Mouse (Mus musculus): ENCODE data around the gene Golga4. TPM values are rescaled to one million over a fixed set of nuclear protein-coding genes. Genes with fewer than 3 reads are reported as not detected.

Gene Golga4
- total RNA-seq, 2 experiments from 2014 or later, result 80.3 to 88.2 TPM

DNA sequence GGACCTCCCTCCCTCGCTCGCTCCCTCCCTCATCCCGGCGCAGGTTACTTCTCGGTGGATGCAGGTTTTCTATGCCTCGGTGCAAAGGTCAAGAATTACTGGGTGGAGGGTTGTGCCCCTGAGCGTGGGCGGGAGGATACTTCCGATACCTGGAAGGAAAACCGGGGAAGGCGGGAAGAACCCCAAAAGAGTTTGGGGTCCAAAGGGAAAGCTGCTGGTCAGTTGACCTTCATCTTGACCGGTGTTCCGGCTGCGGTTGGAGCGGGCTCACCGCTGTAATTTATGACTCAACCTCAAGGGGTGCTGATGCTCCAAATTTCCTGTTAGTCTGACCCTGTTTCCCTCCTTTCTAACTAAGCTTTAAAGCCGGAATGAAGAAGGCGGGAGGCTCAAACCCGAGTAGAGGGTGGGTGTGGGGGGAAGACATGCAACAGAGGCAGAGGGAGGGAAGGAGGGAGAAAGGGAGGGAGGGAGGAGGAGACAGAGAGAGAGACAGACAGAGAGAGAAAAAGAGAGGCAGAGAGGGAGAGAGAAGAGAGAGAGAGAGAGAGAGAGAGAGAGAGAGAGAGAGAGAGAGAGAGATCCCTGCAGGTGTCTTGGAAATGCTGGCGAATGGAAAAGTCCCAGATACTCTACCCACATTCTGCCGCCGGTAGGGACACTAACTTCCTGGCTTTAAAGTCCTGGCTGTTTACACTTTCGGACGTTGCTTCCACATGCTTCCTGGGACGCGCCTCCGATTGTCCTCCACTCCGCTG, 17.8 kb upstream of the Golga4 start:
- no peak for DNase-seq (ENCODE audit: low spot score in 2 of 2)
- intact Hi-C loops (cut with DNase I), result loop anchor here (2.0 kb wide), 1 partner anchor 436 kb away; no protein-coding TSS in a partner anchor

DNA sequence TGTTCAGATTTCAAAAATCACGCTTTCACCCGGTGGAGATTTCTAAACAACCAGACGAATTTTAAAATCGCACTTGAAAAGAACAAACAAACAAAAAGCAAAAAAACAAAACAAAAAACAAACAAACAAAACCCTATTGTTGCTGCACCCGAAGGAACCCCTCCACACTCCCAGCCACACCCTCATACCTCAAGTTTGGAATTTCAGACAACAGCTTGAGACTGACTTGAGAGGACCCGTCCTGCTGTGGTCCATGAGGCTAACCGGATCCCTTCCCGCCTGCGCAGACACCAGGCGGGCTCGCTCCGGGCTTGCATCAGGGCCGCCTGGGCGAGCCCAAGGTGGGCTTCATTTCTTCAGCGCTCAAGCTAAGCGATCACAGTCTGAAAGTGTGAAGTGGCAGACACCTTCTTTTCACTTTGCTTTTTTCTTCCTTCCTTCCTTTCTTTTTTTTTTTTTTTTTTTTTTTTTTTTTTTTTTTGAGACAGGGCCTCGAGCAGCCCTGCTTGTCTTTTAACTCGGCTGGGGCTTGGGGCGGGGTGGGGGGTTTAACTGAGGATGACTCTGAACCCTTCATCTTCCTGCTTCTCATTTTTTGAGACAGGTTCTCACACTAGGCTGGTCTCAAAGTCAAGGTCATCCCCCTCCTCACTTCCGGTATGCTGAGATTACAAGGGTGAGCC, 17.0 kb upstream of the Golga4 start:
- no peak for DNase-seq (ENCODE audit: low spot score in 2 of 2)

DNA sequence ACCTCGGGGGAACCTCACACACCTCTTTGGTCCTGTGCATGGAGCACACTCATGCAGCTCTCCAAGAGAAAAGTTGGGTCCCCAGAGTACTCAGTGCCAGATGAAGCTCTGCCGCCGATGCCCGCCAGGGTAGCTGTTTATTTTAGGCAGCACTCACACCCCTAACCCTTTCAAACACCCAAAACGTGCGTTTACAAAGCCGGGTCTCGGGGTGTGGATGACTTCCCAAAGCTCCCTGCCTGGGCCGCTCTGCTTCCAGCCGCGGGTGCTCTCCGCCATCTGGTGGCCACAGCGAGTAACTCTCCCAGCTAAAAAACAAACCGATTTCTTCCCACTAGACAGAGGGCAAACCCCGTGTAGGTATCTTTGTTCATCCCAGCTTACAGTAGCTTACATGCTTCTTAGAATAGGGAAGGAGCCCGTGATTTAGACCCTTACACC, 16.5 kb upstream of the Golga4 start:
- peak; percentile 40 to 77 for DNase-seq (ENCODE audit: low spot score in 2 of 2)
- intact Hi-C loops (cut with DNase I), result loop anchor here (1.0 to 2.0 kb wide), 2 partner anchors 390 to 437 kb away; no protein-coding TSS in a partner anchor

More for the DNA sequence above, 17.0 kb upstream of the Golga4 start:
- intact Hi-C loops (cut with DNase I), result loop anchor here (1.0 to 2.0 kb wide), 2 partner anchors 390 to 436 kb away; no protein-coding TSS in a partner anchor

DNA sequence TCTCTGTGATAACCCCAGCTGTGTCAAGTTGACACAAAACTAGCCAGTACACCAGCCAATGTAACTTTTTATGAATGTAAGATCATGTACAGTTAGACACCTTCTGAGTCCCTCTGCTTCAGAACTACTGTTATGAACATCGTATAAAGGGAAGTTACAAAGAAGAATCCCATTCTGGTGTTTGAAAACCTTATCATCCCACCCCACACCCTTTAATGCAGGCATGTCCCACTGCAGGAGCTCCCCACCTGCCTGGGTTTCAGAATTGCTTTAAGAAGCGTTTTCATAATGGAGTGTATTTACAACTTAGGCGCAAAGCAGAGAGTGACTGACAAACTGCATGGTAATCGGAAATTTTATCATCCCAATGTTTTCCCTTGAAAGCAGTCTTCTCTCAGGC, 14.9 kb upstream of the Golga4 start:
- intact Hi-C loops (cut with DNase I), result no loop called here
- no peak for DNase-seq (ENCODE audit: low spot score in 2 of 2)

DNA sequence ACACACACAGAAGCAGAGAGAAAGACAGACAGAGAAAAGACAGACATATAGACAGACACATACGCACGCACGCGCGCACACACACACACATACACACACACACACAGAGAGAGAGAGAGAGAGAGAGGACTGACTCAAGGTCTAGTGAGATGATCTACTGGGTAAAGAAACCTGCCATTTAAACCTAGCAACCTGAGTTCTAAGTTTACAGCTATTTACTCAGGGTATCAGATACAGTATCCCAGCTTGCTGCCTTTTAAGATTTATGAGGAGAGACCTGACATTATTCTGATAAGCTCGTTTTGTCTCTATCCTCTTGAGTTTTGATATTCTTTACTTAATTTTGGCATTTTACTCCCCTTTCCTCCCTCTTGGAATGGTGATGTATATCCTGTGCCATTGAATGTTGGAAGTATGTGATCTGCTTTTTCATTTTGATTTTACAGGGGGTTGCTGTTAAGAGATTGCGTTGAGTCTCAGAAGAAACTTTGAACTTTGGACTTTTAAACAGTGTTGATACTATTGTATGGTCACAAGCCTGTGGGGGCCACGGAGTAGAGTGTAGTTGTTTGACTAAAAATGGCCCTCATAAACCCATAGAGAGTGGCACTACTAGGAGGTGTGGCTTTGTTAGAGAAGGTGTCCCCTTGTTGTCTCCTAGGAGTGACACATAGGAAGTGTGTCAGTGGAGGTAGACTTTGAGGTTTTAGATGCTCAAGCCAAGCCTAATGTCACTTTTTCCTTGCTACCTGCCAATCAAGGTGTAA, 13.0 kb upstream of the Golga4 start:
- DNase-seq (ENCODE audit: low spot score in 2 of 2), result no peak
- intact Hi-C loops (cut with DNase I), result no loop called here

DNA sequence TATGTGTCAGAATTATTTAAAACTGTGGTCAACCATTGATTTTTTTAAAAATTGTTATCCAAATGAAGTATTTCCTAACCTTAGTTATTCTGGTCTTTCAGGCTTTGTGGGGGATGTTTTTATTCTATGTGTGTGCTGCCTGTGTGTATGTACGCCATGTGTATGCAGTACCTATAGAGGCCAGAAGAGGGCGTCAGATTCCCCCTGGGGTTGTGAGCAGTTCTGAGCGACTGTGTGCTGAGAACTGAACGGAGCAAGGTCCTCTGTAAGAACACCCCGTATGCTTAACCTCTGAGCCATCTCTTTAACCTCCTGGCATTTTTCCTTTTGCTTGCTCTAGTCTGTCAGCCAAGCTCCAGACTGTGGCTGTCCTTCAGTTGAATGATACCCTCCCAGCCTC, 12.0 kb upstream of the Golga4 start:
- intact Hi-C loops (cut with DNase I), result no loop called here
- DNase-seq (ENCODE audit: low spot score in 2 of 2), result no peak

DNA sequence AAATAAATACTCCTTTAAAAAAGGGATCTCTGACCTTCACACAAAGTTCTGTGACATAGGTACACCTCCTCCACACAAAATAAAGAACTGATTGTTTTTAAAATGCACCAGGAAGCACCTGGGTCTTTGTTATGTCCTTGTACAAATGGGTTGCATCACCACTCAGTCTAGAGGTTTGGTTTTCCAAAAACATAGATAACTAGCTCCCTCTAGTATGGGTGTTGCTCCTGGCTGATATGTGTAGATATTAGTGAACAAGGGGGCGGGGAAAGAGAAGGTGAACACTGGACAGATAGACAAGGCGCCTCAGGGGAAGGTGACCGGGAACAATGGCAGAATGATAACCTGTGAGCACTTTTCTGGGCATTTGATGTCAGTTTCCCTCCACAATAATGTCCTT, 10.1 kb upstream of the Golga4 start:
- intact Hi-C loops (cut with DNase I), result no loop called here
- DNase-seq (ENCODE audit: low spot score in 2 of 2), result no peak

DNA sequence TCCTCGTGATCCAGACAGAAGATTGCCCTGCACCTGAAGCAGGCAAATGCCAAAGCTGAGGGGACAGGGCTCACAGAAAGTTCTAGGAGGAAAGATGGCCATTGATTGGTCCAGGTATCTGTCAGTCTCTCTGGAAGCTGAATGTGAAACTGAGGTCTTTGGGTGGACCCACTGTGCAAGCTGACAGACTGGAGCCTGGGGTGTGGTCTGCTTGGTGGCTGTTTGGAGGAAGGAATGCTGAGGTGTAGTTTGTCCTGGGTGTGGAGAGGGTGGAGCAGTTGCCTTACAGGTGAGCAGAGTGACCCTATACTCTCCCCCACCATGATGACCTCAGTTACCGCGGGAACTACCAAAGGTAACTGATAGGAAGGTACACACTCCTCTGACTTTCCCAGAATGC, 9.1 kb upstream of the Golga4 start:
- intact Hi-C loops (cut with DNase I), result no loop called here
- DNase-seq (ENCODE audit: low spot score in 2 of 2), result no peak

DNA sequence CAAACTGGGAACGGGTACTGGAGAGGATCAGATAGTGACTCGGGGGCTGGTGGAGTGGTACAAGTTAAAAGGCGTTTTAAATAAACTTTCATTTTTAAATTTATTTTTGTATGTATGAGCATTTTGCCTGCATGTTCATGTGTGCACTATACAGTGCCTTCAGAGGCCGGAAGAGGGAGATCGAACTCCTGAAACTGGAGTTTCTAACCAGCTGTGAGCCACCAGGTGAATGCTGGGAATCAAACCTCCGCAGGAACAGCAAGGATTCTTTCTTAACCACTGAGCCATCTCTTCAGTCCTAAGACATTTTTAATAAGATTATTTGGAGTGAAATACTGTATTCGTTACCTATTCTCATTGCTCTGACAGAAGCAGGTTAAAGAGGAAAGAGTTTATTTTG, 8.0 kb upstream of the Golga4 start:
- intact Hi-C loops (cut with DNase I), result no loop called here

DNA sequence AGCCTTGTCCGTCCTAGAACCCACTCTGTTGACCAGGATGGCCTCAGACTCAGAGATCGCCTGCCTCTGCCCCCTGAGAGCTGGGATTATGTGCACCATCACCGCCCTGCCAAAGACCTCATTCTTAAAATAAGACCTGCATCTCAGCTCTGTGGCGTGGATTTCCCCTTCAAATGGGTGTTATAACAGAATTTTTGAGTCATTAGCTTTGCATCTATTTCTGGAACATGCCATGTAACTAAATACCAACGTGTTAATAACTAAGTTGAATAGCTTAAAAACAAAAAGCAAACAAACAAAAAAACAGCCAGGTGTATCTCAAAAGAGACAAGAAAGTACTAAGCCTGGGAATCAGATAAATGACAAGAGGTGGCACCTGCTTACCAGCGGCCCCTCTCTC, 5.1 kb upstream of the Golga4 start:
- intact Hi-C loops (cut with DNase I), result no loop called here
- no peak for DNase-seq (ENCODE audit: low spot score in 2 of 2)

More for the DNA sequence above, 8.0 kb upstream of the Golga4 start:
- DNase-seq (ENCODE audit: low spot score in 2 of 2), result no peak

DNA sequence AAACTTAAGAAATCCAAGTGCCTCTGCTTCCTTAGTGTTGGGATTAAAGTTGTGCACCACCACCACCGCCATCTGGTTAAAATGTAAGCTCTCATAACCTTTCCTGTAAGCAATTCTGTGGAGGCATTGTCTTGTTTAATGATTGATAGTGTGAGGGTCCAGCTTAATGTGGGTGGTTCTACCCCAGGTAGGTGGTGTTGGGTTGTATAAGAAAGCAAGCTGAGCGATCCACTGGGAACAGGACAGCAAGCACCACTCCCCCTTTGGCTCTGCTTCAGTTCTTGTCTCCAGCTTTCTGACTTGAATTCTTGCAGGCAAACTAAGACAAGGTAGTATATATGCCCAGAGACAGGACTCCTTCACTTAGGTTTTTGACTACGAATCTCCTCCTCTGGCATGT, 1.4 kb upstream of the Golga4 start:
- no peak for DNase-seq (ENCODE audit: low spot score in 2 of 2)
- intact Hi-C loops (cut with DNase I), result no loop called here

DNA sequence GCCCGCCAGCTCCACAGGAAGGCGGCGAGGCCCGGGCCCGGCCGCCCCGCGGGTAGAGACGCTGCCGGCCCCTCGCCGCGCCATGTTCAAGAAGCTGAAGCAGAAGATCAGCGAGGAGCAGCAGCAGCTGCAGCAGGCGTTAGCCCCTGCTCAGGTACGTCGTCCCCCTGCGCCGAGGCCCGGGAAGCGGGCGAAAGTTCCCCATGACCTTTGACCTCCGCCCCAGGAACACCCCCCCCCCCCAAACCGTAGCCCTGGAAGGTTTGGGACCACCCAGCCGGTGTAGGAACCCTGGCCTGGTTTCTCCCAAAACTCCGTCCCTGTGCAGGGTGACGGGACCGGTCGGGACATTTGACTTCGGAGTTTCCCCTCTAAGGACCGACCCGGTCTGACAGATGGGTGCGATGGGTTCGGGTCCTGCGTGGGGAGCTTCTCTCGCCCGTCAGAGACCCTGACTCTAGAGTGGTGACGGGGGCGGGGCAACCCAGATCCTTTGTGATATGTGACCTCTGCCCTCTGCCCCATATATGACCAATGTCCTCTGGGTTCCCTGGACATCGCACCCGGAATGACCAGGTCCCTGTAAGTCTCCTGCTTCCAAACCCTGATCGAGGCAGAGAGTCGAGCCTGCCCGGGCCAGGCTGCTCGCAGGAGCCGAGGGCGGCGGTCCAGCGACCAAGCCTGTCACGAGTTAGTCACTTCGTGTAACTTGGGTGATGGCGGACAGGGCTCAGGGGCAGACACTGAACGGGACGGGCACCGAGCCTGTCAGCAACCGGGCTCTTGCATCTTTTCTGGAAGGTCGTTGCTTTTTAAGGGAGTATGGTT, 551 bp downstream of the Golga4 start:
- DNase-seq (ENCODE audit: low spot score in 2 of 2), result peak; percentile 22 to 29
- intact Hi-C loops (cut with DNase I), result no loop called here

DNA sequence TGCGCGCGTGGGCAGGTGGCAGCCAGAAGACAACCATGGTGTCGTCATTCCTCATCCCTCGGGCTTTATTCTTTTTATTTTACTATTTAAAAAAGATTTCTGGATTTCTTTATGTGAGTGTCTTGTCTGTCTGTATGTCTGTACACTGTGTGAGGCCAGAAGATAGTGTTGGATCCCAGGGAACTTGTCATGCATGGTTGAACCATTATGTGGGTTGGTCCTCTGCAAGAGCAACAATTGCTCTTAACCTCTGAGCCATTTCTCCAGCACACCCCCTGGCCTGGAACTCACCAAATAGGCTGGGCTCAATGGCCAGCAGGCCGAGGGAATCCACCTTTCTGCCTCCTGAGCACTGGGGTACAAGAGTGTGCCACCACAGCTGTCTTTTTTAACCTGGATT, 1.5 kb downstream of the Golga4 start:
- intact Hi-C loops (cut with DNase I), result no loop called here
- no peak for DNase-seq (ENCODE audit: low spot score in 2 of 2)

DNA sequence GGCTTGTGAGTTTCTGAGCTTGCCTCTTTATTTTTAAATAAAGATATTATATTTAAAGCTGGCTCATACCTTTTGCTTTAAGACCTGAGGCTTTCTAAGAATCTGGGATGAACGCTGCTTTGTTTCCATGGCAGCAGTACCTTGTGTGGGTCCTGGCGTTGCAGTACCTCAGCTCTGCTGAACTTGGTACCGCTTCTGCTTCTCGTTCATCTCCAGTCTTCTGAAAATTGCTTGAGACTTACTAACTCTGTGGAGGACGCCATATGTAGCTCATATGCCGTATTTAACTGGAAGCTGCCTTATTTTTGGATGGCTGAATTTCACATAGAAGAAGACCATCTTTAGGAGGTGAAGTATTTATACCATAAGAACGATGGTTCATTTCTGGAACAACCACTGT, 2.5 kb downstream of the Golga4 start:
- DNase-seq (ENCODE audit: low spot score in 2 of 2), result peak; percentile 26 to 32
- intact Hi-C loops (cut with DNase I), result no loop called here

DNA sequence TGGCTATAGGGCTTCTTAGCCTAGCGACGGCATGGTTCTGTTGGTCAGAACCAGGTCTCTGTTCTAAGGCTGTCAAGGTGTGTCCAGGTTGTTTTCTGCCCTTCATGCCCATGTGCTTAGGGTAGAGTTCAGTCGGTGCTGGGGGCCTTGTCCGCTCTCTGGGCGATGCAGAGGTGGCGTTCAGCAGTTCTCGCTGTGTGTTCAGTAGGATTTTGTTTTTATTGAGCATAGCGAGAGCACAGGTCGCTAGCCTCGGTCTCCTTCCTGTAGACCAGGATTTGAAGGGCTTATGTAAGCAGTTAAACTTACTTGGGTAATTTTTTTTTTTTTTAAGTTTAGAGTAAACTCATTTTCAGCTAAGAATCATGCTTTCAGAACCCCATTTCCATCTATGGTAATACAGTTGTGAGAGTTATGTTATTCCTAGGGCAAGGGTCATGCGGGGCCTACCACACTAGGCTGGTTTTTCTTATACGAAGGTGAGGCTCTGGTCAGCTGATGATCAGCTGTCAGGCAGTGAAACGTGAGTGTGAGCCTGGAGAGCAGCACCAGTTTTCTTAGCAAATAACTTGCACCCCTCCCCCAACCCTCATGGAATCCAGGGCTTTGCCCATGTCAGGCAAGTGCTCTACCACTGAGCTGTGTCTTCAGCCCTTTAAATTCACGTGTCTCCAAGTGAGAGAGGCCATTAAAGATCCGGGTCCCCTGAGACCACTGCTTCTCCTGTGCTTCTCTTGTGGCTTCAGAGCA, 5.0 kb downstream of the Golga4 start:
- no peak for DNase-seq (ENCODE audit: low spot score in 2 of 2)
- intact Hi-C loops (cut with DNase I), result no loop called here

DNA sequence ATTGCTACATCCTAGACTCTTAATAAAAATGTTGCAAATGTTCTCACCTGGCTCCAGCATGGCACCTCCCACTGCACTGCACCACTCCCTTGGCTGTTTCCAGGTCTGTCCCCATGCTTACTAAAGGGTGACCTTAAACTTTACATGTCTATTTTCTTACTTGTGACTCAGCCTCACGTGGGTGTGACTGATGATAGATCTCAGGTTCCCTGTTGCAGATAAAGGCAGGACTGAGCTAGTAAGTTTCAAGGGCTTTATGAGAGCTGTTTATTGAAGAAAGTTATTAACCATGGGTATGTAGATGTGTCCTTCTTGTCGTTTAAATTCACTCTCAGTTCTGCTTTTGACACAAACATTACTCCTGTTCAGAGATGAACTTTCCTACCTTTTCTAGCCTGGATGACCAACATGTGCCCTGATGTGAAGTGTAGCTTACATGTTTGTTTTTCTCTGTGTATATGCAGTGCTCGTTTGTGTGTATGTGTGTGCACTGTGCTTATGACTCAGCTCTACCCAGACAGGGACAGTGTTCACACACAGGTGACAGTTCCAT, 6.7 kb downstream of the Golga4 start:
- intact Hi-C loops (cut with DNase I), result no loop called here
- DNase-seq (ENCODE audit: low spot score in 2 of 2), result no peak

DNA sequence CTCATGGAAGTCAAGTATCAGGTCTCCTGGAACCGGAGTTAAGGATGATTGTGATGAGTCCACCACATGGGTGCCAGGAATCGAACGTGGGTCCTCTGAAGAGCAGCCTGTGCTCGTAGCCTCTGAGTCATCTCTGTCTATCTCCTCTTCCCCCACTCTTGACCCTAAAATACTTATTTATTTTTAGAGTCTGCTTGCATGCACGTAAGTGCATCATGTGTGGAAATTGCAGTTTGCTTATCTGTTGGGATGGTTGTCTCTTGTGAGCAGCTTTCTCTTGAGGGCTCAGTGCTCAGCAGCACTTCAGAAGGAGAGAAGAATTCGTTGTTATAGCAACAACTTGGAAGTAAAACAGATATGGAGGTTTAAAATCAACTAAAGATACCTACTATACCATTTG, 9.4 kb downstream of the Golga4 start:
- no peak for DNase-seq (ENCODE audit: low spot score in 2 of 2)

DNA sequence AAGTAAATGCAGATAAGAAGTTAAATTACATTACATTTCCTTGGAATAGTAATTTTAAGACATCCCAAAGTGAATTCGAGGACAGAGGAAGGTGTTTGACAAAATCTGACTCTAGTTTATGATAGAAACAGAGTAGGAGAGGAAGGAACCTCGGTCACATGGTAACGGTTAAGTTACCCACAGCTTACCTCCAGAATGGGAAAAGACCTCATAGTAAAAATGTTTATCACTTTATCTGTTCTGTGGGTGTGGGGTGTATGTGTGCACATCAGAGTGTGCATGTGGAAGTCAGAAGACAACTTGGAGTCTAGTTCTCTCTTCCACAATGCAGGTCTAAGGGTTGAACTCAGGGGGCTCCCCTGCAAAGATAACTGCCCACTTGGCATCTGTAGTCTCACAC, 10.1 kb downstream of the Golga4 start:
- intact Hi-C loops (cut with DNase I), result no loop called here
- DNase-seq (ENCODE audit: low spot score in 2 of 2), result no peak

More for the DNA sequence above, 9.4 kb downstream of the Golga4 start:
- intact Hi-C loops (cut with DNase I), result no loop called here

Data from left cerebral cortex, postnatal 14 days (tissue).